Mouse (Mus musculus) liver, adult (tissue): ENCODE data around the gene Nup93.

Experiments
- GATA4 ChIP-seq: IDR thresholded peaks from 2 replicates; pipeline ENCODE4 v1.6.1; 2014; ENCODE audit warnings: mild to moderate bottlenecking, low read length; ENCODE audit not compliant: insufficient replicate concordance

The Nup93 gene

DNA sequence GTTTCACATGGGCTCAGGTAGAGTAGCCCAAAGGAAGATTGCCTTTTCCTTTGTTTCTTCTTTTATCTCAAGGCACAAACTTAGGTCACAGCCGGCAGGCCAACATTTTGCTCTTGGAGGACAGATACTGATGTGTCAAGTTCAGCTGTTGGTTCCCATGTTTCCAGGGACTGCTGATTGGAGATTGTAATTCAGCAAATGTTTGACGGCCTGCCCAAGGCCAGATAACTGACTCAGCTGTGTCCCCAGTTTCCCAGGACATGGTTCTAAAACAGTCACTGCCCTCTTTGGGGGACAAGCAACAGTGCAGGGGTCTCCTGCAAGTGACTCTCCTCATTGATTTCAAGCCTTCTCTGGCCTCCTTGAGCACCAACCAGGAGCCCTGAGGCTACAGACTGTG lies 105.7 kb downstream of the Nup93 start:
- no peak for TF ChIP-seq GATA4

DNA sequence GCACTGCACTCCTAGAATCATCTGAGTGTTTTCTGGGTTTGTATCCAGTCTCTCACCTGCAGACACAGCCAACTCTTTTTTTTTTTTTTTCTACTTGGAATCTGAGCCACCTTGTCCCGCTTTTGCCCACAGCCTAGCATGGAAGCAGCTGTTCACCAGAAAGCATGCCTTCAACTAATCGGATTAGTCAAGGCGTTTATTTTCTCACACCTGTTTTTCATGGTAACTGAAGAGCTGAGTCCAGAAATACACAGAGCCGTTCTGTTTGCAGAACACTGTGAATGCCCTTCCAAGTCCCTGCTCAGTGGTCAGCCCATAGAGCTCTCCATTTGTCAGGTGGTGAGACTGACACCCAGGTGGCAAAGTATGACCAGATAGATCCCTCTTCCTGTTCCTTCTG lies 107.7 kb downstream of the Nup93 start:
- no peak for TF ChIP-seq GATA4

DNA sequence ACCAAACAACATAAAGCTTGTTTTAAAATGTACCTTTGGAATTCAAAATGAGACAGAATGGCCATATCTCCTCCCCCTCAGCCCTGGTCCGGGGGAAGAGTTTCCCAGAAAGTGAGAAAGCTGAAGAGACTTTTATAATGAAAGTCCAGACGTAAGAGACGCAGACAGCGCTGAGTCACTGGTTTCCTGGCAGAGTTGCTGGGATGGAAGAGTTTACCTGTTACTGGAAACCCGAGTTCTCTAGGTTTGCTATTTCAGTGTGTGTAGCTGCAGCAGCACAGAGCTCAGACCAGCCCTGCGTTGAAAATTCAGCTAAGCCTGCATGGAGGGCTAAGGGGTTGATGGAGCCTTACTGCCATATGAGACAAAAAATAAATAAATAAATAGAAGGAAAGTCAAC lies 108.7 kb downstream of the Nup93 start:
- no peak for TF ChIP-seq GATA4

DNA sequence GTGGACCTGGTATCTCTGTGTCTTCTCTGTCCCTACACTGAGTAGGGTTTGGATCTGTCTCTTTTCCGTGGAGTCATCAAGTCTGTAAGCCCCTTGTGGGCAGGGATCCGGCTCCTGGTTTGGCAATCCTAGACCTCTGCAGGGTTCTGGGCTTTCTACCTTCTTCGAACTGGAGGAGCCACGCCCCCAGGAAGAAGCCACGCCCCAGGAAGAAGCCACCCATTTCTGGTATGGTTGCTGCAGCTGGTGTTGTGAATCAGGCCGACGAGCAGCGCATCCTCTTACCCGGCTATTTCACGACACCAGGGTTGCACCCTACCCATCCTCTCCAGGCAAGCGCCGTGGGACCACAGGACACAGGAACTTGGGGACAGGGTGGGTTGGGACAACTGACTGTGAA lies 109.7 kb downstream of the Nup93 start:
- no peak for TF ChIP-seq GATA4

DNA sequence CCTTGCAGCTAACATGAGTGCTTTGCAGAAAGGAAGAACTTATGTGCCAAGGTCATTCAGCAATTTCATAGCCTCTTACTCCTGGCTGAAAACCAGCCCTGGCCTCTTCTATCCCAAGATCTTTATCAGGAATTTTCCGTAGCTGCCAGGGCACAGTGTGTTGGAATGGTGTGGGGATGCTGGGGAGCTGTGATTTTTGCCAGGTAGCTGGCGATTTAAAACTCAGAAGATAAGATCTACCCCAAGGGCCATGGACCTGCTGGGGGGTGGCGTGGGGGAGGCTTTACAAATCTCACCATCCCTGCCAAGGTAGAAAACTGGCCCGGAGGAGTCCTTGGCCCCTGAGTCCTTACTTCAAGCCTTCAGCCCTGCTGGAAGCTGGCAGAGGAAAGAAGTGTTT lies 111.7 kb downstream of the Nup93 start:
- TF ChIP-seq GATA4 = no peak

DNA sequence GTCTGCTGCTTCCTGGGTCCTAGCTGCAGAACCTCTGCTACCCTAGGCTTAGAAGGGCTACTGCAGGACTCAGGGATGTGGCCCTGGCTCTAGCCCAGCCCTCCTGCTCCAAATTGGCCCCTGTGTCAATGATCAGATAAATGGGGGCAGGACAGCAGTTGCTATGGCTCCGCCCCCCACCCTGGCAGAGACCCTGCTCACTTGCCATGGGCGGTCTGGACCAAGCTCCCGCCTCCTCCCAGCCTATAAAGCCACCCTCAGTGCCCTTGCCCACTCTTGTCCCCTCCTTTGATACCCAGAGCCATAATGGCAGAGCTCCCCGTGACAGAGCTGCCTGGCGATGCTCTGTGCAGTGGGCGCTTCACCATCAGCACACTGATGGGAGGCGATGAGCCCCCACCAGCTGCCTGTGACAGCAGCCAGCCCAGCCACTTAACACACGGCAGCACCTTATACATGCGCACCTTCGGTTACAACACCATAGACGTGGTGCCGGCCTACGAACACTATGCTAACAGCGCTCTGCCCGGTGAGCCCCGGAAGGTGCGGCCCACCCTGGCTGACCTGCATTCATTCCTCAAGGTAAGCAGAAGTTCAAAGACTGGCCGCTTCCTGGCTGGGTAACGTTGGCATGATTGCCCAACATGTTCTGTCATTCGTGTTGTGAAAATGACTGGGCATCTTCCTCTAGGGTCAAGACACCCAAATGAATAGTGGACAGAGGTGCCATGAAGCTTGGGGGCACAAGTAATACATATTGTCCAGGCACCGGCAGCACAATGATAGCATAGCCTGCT lies 114.8 kb downstream of the Nup93 start, which contains the start of gene Slc12a3:
Gene Slc12a3 (plus strand): TSS at position 270 of the 797 bp plus-strand sequence.
- TF ChIP-seq GATA4 = no peak

DNA sequence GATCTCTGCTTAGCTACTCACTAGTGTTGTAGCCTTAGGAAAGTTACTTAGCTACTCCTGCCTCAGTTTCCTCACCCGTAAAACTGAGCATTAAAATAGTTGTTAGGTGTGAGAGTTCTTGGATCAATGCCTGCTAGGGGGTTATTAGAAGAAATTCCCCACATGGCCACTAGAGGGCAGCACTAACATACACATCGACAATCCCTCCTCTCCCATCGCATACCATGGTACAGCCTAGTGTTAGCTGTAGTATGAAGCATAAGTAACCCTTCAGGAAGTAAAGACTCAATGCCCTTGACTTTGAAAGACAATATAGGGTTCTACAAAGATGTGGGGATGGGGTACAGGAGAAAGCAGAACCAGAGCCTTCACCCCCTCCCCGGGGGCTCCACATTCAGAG lies 116.4 kb downstream of the Nup93 start:
- no peak for TF ChIP-seq GATA4

DNA sequence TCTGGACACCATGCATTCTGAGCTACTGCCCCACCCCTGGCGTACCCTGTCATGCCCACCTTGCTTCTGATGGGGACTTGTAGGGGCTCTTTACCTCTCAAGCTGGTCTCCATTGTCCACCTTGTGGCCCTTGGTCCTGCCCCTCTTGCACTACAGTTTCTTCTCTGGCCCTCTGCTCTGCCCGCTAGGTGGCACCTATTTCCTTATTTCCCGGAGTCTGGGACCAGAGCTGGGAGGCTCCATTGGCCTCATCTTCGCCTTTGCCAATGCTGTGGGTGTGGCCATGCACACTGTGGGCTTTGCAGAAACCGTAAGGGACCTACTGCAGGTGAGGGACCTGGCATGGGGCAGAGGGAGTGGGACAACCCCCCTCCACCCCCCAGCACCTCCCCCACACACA lies 119.0 kb downstream of the Nup93 start:
- TF ChIP-seq GATA4 = no peak

DNA sequence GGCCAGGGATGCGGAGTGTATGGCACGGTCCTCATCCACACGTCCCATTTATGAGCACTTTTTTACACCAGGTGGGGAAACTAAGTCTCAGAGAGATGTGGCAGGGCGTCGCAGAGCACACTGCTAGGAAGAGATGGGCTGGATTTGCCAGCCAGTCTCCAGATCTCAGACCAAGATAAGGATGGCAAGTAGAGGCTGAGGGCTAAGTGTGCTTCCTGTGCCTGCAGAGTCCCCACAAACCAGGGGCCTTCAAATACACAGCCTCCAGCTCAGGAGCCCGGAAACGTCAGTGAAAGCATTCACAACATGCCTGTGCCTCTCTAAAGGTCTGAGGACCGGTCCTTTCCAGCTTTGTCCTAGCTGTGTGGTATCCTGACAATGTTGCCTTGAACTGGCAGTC lies 123.2 kb downstream of the Nup93 start:
- TF ChIP-seq GATA4 = no peak

DNA sequence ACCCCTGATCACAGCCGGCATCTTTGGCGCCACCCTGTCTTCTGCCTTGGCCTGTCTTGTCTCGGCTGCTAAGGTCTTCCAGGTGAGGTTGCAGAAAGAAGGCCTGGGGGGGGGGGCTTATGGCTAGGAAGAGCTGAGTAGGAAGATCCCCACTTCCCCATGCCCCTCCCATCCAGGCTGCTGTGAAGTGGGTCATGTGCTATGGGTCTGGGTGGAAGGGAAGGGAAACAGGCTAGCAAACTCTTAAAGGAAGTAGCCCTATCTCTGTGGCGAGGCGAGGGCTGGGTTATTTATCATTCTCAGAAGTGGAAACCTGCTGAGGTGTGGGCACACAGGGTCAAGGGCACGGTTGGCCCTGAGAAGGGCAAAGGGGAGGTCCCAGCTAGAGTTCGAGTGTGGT lies 126.4 kb downstream of the Nup93 start:
- no peak for TF ChIP-seq GATA4

DNA sequence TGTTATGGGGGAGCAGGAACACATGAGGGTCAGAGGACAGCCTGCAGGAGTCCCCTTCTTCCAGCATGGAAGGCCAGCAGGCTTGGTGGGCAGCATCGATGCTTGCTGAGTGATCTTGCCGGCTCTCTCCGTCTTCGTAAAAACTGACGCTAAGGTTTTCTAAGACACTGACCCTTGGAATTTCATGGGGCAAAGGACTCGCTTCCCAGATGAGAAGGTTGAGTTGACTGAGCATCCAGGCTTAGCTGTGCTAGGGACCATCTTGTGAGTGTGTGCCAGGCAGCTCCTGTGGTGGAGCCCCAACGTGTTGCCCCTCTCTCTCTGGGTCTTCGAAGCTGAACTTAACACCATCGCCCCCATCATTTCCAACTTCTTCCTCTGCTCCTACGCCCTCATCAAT lies 128.3 kb downstream of the Nup93 start:
- TF ChIP-seq GATA4 = no peak

DNA sequence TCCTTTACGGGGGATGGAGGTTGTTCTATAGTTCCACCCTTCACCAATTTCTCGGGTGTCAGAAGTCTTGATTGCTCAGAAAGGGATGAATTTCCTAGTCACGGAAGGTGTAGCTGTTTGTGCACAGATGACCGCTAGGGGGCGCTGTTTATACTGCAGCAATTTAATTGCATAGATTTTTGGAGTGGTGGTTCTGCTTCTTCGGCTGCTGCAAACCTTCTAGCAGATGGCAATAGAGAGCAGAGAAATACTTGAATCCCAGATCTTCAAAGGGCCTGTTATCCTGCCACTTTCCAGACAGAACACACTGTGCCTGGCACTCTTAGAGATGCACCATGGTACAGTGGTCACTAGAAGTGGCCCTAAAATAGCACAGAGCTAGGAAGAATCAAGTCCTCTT lies 128.9 kb downstream of the Nup93 start:
- TF ChIP-seq GATA4 = no peak

DNA sequence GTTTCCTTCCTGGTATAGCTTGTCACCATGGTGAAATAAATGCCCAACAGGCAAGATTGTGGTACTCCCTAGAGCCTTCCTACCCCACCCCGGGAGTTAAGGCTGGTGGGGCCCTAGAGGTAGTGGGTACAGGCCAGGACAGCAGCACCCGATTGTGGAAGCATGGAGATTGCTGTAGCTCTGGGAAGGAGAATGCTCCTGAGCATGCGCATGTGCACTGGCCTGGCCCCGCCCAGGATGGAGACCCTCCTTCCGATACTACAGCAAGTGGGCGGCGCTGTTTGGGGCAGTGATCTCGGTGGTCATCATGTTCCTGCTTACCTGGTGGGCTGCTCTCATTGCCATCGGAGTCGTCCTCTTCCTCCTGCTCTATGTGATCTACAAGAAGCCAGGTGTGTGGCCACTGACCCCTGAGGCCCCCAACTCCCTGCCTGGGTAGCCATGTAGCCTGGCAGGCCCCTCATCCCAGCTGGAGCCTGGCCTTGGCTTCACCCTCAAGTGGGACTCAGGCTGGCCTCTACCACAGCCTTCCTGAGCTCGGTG lies 129.5 kb downstream of the Nup93 start:
- TF ChIP-seq GATA4 = no peak

DNA sequence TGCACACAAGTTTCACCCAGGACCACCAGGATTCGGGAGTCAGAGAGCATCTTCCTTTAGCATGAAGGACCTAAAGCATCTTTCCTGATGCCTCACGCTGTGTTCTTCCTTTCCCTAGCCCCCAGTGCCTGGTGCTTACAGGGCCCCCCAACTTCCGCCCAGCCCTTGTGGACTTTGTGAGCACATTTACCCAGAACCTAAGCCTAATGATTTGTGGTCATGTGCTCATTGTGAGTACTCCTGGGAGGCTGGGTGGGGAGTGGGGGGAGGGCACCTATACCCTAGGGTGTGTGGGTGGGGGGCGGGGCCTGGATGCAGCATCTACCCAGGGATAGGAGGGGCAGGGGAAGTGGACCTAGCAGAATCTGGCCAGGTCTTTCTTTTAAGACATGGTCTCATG lies 131.3 kb downstream of the Nup93 start:
- TF ChIP-seq GATA4 = no peak

DNA sequence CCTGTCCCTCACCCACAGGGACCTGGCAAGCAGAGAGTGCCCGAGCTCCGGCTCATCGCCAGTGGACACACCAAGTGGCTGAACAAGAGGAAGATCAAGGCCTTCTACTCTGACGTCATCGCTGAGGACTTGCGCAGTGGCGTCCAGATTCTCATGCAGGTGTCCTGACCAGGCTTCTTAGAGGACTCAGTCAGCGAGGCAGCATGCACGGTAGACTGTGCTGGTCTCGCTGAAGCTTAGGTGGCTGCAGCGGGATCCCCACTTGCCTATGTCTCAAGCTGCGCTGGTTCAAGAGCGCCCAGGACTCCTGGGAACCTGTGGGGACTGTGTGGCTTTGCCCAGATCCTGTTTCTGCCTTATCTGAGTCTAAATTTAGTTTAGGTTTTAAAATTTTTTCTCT lies 131.9 kb downstream of the Nup93 start:
- no peak for TF ChIP-seq GATA4

DNA sequence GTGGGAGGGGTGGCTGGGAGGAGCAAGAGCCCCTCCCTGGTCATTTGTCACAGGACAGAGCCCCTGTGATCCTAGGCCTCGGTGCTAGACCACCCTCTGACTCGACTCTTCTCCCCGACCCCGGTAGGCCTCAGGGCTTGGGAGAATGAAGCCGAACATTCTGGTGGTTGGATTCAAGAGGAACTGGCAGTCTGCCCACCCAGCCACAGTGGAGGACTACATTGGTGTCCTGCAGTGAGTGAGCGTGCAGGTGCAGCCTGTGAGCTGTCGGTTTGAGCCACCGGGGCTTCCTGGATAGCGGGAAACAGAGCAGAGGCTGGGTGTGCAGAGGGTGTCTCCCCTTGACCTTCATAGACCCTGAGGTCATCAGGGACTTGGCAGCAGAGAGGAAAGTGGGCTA lies 134.1 kb downstream of the Nup93 start:
- TF ChIP-seq GATA4 = no peak

DNA sequence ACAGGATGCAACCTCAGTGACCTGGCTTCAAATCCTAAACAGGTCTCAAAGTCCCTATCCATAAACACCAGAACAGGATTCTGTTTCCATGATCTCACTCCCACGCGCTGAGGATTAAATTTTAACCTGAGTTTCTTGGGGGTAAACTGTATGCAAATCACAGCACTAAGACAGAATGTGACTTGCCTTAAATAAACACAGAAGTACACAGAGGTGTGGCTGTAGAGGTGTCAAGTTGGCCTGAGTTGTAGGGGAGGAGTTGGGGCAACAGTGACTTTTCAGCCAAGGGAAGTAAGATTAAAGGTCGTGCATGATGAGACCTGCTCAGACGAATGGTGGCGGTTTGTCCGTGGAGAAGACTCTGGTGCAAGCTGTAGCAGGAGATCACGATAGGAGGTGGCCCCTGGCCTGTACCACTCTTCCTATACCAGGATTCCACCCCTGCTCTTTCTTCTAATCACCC lies 139.7 kb downstream of the Nup93 start:
- TF ChIP-seq GATA4 = no peak
